Mouse (Mus musculus): Measurements from ENCODE around the gene Cd180.

DNA sequence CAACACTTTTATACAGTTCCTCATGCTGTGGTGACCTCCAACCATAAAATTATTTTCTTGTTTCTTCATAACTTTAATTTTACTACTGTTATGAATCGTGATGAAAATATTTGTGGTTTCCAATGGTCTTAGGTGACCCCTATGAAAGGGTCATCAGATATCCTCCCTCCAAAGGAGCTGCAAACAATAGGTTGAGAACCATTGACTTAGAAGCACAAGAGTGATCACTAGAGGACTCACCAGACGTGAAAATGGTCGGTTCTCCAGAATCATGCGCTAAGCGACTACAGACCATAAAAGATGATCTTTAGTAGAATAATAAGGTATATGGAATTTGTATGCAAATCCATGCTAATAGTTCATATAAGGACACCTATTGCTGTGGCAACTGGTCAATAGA, 3.2 kb upstream of the Cd180 start:
- TF ChIP-seq CTCF (IDR thresholded peaks at IDR 0.05; ENCODE audit: insufficient read depth, low read length) (no peak), POLR2A (IDR thresholded peaks at IDR 0.05; ENCODE audit: borderline replicate concordance, extremely low read depth, low read depth, low read length) (no peak)
